Mouse (Mus musculus): ENCODE measurements around the gene Napepld.
A peak's percentile ranks its signal among the peaks of the same experiment; 100 is the strongest.
"Not testable (repeated sequence)": the region's sequence is repeated elsewhere in the genome, so short reads cannot be mapped to it uniquely, and the experiment has no call there.

The Napepld gene

DNA sequence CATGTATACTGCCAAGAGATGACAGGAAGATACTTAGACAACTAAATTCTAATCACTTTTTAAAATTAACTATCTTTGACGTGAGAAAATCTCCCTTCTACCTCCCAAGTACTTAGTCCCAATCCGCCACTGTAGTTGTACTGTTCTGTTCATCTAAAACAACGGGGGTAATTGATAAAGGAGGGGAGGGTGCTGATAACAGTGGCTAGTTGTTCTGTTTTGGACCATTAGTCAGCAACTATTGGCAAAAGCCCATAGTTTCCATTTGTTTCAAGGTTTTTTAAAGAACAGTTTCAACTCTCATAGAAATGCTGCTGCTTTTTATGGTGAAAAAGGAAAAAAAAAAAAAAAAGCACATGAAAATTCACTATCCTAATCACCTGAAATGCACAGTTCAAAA lies 2.5 kb upstream of the Napepld start:
- DNase-seq: no peak

DNA sequence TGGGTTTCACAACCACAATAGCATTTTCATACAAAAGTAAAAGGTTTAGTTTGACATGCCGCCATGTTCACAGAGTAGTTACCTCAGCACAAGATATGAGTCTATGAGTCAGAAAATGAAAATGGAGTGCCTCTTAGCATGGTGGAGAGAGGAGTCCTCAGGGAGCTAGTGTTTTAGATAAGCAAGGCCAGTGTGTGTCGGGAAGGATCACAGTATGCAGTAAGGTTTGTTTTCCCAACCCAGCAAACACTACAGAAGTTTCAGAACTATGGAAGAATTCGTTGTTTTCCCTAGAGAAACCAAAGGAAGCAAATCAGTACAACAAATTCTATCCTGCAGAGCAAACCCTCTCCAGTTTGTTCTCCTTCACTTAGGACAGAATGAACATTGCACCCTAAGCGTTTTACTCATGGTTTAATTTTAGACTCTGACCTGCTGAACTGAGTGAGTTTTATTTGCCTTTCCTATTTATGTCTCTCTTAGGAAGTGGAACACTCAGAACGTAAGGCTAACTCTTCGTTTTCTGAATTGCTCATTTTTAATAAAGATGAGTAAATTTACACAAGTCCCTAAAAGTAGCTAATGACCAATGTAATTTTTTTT lies 1.8 kb upstream of the Napepld start:
- no peak for DNase-seq

DNA sequence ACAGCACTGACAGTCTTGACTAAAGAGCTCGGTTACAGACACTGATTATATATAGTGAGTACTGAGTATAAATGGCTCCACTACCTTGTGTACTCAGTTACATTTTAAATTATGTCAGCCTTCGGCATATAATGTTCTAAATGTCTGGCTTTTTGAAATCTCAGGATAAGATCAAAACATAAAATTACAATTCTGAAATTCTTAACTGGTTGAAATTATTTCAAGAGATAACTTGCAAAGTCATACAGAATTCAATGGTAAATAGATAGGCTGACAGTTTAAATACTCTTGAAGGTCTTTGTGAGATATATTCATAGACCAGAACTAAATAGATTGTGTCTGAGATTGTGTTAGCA lies 791 bp upstream of the Napepld start:
- no peak for DNase-seq

DNA sequence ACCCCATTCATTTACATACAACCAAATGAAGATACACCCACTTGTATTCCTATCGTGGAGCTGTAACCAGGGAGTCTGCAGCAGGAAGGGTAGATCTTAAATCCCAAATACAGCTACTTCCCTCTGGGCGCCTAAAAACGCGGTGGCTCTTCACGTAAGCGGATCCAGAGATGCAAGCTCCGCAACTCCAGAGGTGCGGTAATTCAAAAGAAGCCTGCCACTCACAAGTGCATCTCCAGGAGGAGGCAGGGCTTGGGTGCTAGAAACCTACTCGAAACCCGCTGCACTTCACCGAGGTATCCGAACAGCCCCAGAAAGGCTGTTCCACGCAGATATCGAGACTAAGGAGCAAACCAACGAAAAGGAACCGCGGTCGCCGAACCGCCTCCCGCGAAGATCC lies 262 bp downstream of the Napepld start:
- DNase-seq: no peak

DNA sequence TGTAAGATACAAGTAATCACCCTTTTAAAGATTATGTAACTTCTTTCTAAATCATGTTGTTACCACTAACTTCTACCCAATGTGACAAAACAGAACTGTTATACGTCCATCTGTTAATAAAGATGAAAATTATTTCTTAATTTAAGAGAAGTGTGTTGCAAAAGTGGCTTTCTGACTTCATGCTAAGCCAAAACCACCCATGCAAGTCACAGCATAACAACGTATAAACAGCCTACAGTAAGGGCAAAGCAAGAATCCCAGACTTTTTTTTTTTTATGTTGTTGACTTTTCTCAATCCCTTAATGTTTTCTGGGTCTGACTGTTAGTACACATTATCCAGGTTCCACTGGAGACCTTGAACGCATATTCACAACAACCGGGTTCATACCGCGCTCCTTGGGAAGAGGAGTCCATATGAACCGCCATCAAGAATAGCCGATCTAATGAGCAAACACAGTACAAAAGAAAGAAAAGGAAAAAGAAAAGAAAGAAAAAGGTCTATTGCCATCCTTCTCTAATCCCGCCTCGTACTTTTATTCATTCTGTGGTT lies 849 bp downstream of the Napepld start:
- peak; percentile 11 for DNase-seq

DNA sequence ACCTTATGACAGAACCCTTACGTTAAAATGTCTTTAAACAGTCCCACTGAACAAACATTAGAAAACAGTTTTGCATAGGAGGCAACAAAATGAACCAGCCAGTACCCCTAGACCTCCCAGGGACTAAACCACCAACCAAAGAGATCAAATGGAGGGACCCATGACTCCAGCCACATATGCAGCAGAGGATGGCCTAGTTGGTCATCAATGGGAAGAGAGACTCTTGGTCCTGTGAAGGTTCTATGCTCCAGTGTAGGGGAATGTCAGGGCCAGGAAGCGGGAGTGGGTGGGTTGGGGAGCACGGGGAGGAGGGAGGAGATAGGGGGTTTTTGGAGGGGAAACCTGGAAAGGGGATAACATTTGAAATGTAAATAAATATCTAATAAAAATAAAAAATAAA lies 1.6 kb downstream of the Napepld start:
- not testable (repeated sequence) for DNase-seq

DNA sequence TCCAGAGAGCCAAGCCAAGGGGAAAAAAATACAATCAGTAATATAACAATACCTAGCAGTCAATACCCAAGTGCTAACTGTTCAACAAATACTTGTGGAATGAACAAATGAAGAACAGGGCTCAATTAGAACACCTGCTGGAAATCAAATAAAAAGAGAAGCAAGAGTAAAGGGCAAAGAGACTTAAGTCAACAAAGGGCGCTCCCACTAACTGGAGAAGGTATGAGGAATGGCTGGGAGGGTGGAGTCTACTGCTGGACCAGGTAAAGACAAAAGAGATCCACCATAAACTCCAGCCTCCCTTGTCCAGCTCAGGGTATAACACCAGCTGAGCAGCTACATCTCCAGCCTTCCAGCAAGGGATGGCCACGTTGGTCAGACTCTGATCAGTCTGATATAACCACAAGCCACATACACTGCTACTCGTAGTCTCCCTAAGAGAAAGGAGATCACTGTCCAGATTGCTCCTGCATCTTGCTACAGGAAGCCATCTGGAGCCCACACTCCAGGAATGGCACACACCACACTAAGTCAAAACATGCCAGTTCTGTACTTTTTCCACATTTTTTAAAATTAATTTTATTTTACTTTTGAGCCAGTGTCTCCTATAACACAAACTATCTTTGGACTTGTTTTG lies 6.2 kb downstream of the Napepld start:
- DNase-seq: no peak

DNA sequence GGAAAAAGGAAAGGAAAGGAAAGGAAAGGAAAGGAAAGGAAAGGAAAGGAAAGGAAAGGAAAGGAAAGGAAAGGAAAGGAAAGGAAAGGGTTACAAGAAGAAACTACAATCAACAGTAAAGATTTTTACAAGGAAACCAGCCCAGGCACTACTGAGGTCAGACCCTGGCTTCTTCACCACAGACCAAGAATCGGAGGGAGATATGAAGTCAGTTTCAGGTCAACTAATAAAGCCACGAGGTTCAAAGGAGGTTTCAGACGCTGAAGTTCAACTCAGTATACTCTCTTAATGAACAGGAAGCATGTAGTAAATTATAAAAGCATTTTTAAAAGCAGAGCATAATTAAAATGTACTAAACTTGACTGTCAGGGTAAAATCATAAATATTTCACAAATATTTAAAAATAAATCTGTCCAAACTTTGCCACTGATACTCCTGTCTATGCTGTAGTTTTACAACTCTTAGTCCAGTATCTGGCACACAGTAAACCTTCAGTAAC lies 7.8 kb downstream of the Napepld start:
- DNase-seq: no peak

DNA sequence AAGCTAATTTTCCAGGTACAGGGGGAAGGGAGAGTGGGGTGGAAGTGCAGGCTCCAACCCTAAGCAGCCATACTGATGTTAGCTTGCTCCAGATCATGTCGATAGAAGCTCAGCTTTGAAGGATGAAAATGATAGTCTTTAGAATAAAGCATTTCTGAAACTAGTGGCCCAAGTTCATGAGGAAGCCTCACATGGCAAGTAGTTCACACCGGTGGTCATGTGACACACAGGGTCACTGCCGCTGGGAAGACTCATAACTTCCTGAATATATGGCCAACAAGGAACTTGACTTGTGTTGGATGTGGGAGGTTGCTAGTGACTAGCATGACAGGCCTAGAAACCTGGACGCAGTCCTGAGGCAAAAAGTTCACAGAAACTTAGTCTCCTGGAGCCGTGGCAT lies 9.0 kb downstream of the Napepld start:
- DNase-seq: no peak

DNA sequence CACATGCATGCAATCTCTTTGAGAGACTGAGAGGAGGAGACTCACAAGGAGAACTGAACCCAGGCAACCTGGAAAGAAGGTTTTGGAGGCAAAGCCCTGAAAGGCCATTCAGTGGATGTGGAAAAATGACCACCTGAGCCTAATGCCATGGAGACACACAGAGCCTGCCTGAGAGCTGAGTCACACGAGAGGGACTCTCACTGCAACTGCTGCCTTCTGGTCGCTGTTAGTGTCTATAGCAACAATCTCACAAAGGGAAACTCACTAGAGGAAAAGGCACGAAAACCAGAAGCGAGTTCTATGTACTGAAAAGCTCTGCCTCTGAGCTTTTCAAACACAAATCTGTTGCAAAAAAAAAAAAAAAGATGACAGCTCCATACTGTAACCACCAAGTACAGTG lies 14.2 kb downstream of the Napepld start:
- no peak for DNase-seq

DNA sequence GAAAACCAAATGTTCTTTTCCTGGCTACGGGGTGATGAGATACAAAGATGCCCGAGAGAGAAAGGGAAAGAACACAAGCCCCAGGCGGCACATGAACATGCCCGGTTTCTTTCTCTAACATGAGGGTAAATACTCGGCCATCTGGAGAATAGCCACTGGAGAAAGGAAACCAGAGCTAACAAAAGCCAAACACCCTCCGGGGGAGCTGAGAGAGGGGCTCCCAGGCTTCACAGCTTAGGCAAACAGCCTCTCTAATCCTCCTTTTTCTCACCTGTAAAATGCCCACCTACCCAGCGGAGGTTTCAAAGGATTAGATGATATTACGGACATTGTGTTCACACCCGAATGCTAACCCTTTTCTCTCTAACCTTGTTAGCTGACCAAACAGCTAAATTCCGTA lies 16.2 kb downstream of the Napepld start:
- DNase-seq: no peak

DNA sequence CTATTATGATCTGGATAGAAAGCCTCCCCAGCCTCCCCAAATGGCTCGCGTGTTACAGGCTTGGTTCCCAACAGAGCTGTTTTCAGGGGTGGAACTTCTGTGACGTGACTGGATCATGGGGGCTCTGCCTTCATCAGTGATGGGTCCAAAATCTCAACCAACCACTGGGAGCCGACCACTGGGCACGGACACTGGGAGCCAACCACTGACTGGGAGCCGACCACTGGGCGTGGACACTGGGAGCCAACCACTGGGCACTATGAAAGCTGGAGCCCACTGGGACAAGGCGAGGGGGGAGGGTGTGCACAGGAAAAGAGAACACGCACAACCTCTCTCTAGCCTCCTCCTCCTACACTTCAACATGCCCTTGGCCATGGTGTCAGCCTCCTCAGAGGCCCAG lies 17.4 kb downstream of the Napepld start:
- DNase-seq: no peak

DNA sequence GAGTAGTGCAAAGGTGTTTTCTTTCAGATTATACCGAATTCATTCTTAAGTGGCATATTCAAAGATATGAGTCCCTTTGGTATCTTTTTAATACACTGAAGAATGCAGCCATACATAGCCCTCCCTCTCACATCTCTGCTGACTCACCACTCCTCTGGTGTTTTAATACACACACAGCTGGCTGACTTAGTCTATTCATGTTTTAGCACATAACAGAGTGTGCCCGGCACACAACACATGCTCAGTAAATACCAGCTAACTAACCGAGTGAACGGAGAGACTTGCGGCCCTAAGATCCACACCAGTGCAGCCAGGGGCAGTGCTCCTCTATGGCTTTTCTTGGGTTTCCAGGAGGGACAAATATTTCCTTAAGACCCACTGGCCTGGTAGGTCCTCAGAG lies 20.3 kb downstream of the Napepld start:
- no peak for DNase-seq

DNA sequence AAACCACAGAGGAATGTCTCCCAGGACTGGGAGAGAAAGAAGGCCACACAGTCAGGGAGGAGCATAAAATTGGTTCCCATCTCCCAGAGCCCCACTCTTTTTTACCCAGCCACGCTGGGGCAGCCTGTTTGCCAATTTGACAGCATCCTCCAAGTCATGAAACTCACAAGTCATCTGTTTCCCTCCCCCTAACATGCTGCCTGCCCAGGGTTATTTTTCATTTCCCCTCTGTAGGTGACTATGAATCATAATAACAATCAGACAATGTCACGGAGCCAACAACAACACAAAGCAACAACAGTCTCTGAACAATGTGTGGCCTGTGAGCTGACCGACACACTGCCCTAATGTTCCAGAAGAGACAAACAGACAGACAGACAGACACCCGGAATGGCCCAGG lies 21.2 kb downstream of the Napepld start:
- DNase-seq: no peak

DNA sequence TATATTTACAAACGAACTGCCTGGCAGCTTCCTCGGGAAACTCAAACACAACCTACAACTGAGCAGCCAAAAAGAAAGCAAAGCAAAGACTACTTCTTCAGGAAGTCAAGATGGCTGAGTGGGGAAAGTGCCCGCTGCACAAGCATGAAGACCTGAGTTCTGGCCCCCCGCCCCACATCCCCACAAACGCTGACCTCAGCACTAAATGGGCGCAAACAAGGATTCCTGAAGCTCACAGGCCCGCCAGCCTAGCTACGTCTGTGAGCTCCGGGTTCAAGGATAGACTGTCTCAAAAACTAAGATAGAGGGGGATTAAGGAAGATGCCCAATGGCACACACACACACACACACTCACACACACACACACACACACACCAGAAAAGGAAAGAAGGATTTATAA lies 22.8 kb downstream of the Napepld start:
- DNase-seq: no peak

DNA sequence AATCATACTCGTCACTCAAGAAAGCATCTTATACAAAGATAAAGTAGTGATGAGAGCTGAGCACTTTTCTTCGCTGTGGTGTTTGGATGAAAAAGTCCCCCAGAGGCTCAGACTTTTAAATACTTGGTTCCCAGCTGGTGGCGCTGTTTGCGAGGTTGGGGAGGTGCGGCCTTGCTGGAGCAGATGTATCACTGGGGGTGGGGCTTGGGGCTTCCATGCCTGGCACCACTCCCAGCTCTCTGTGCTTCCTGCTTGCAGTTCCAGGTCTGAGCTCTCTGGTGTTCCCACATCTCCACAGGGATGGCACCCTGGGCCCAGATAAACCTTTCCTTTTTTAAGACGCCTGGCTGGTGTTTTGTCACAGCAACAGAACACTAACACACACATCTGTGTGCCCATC lies 23.3 kb downstream of the Napepld start:
- no peak for DNase-seq

DNA sequence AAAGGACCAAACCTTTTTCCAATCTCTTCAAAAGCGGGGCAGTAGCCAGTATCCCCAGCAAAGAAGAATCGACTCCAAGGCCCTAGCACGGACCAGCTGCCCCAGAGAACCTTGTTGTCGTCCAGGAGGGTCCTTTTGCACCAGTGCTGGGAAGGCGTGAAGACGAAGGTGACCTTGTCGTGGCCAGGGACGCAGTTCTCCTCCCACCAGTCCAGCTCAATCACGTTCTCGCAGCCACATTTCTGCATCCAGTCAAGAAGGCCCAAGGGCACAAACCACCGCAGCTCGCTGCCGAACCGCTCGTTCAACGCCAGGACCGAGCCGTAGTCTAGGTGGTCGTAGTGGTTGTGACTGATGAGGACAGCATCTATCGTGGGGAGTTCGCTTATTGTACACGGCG lies 25.7 kb downstream of the Napepld start:
- no peak for DNase-seq

DNA sequence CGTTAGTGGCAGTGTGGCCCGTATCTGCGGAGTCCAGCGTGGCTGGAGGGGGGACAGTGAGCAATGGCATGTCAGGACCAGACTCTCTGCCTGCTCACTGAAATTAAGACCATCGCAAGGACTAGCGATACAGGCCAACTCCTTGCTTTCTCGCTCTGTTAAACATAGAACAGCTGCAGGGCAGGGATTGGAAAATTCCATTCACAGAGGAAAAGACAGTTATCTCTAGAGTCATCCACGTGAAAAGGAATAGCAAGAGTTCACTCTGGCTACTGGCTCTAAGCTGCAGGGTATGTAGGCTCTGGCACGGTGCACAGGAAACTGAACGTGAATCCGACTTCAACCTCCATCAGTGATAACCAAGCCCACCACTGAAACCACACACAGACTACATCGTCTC lies 26.2 kb downstream of the Napepld start:
- no peak for DNase-seq

DNA sequence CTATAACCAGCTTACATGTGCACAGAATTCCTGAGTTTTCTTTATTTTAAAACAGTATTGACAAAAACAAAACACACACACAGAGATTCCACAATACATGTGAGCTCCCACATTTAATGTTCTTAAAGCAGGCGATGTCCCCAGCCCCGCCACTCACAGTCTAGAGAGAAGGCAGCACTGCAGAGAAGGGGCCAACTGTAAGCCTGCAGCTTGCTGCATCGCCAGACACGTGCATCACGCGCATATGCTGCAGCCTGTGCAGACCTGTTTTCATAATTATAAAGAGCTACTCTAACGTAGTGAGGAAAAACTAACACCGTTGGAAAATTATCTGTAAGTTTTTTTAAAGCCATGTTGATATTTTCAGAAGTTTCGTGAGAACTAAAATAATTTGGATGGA lies 27.5 kb downstream of the Napepld start:
- no peak for DNase-seq

DNA sequence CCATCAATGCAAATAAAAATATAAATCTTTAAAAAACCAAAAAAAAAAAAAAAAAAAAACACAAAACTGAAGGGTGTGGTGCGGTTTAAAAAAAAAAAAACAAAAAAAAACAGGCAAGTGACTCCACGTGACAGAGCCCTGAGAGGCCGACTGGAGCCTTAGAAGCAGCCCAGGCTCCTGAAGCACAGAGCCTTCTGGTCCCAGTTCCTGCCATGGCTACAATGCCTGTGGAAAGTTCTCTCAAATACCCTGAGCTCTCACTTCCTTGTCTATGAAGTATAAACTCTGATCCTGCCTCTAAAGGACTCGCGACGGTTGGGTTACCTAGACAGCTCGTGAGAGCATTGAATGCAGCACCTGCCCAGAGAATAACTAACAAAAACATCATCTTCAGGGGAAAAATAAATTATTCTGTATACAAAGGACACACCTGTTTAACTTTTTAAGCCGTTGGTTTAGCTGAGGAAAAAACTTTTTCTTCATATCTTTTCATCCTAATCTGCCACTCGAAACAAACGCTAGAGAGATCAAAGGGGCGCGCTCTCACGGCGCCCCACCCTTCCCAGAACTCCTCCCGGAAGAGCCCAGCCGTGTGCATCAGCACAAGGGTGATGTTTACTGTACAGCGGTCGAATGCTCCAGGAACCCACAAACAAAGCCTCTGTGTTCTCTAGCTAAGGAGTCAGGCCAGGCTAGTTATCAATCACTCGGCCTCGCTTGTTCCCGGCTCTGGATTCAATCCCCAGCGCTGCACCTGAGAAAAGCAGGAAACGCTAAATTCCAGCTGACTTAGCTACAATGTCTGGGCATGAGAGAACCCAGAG lies 28.2 kb downstream of the Napepld start:
- DNase-seq: no peak

DNA sequence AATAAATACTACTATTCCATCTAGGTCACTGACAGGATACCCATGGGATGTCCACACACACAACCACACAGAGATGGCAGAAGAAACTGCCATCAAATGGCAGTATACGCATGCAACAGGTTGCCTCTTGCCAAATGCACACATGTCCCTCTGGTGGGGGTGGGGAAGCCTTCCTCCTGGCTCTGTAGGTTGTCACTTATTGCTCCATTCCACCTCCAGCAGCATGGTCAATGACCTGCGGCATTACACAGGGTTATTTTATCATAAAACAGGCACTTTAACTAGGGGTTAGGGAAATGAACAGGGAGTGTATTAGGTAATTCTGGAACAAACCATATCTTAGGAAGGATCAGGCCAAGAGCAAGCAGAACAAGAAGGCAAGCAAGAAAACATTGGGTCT lies 31.9 kb downstream of the Napepld start:
- DNase-seq: no peak

DNA sequence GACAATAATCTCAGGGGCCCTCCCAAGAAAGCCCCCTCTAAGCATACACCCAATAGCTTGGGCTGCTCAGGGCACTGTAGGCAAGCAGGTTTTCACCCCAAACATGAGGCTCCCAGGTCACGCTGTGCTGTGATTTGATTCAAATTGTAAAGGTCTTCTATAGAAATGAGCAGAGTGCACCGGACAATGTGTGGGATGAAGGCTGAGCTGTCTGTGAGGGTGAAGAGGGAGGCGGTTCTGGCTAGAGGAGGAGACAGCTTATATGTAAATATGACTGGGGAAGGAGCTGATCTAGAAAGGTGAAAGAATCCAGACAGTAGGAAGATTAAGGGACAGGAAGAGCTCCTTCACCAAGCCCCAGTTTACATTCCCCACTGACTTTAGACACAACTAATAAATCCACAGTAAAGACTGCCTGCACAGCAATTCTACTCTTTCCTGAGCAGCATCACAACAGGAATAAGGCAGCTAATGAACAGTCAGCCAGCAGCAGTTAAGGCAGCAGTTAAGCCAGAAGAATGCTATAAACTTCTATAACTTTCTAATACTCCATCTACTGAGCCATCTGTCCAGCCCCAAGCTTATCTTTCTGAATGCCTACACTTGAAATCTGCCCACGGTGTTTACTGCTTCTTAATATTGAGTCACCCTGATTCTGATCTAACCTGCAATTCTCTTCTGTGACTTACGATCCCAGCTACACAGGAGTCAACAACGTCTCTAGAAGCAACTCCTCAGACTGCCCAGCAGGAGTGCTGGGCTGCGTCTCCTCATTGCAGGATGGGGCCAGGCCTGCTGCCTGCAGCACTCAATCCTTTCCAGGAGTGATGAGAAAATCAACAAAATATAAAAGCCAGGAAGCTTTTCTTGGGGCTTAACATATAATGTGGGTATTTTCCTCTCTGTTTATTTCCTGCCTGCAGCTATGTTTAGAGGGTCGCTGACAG lies 33.7 kb downstream of the Napepld start:
- no peak for DNase-seq

DNA sequence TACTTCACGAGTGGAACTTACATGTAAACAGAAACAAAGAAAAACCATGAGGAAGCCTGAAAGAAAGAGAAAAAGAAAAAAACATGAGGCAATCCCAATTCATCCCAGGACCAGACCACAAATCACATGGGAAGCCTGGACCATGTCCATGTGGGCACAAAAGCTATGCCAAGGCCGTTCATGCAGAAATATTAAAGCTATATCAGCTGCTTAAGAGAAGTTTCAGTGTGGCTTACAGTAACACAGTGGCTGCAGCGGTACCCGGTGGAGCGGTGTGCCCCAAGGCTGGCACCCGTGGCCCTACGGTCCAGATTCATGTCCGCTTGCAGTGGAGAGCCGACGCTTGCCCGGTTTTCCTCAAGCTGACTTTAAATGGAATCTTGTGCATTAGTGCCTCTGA lies 38.1 kb downstream of the Napepld start:
- DNase-seq: no peak

All from cerebellum, adult 8-10 months (tissue).